In the genomic region with DNA sequence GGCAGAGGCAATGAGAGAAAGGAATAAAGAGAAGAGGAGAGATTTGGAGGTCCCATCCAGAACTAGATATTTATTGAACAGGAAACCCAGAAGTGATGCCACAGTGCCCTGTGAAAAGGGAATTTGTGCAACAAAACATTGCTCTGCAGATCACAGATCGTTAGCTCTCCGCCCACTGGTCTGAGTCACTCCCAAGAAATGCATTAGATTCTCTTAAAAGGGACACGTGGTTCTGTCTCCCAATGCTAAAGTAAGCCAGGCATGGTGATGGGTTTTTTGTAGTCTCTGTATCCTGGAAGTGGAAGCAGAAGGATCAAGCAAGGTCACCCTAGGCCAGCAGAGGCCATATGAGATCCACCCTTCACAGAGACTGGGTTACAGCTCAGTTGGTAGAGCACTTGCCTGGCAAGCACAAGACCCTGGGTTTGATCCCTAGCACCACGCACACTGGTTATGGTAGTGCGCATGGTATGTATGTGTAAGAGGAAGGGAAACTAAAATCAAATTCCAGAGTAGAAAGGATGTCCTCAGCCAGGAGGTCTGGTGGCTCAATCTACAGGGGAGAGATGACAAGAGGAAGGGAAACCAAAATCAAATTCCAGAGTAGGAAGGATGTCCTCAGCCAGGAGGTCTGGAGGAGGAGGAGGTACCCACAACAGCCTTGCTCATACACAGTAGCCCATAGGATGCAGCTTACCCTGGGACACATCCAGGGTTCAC, we compare ENCODE assay signal across 23 mouse cellular contexts.
DNase-seq lines count a peak whose midpoint lies in the region; ATAC-seq lines count a peak whose summit lies in the region.
"Had no signal": no experiment of that assay in that cellular context is flagged by ENCODE, and none has a peak within 500 bp of the region (broad histone marks: within the 10 kb centered on the region; RNA-seq: fewer than 3 reads in every experiment).

No protein-coding gene starts in this region.

- intact Hi-C loops in left cerebral cortex, postnatal 36 days (cut with DNase I) = no loop called here

- H3K36me3 ChIP-seq in hindbrain, embryonic 14.5 days (replicated peaks; ENCODE audit: control insufficient read depth, insufficient read depth) = no peaks in the 10 kb centered on the region
- H3K36me3 ChIP-seq: liver, embryonic 12.5 days; midbrain, embryonic 13.5 days had no signal

- no peaks in the 10 kb centered on the region for H3K4me1 ChIP-seq in hindbrain, embryonic 14.5 days (replicated peaks; ENCODE audit: control insufficient read depth, insufficient read depth, low read length)
- H3K4me1 ChIP-seq: embryonic facial prominence, embryonic 12.5 days; limb, embryonic 12.5 days; liver, embryonic 12.5 days; lung, embryonic 15.5 days; midbrain, embryonic 13.5 days had no signal

- ATAC-seq in hindbrain, embryonic 14.5 days (ENCODE audit: low FRiP score) = no peak
- ATAC-seq: forebrain, postnatal 0 days; liver, embryonic 12.5 days; midbrain, embryonic 13.5 days had no signal

- no peak overlapping the region for H3K27ac ChIP-seq in hindbrain, embryonic 14.5 days
- H3K27ac ChIP-seq: embryonic facial prominence, embryonic 12.5 days; limb, embryonic 12.5 days; liver, embryonic 12.5 days; lung, embryonic 15.5 days; midbrain, embryonic 13.5 days had no signal

- no peak overlapping the region for H3K9ac ChIP-seq in hindbrain, embryonic 14.5 days
- H3K9ac ChIP-seq: embryonic facial prominence, embryonic 12.5 days; forebrain, postnatal 0 days; limb, embryonic 12.5 days; liver, embryonic 12.5 days; lung, embryonic 15.5 days; midbrain, embryonic 13.5 days had no signal

- 0 out of 2 replicates have a peak, but pooled peaks cover 5% of the 10 kb centered on the region for H3K9me3 ChIP-seq in hindbrain, embryonic 14.5 days (ENCODE audit: control insufficient read depth, low read length)
- H3K9me3 ChIP-seq: embryonic facial prominence, embryonic 12.5 days; limb, embryonic 12.5 days; liver, embryonic 12.5 days; lung, embryonic 15.5 days; midbrain, embryonic 13.5 days had no signal

- no peaks in the 10 kb centered on the region for H3K27me3 ChIP-seq in hindbrain, embryonic 14.5 days (ENCODE audit: control insufficient read depth, insufficient read depth, low read length)
- H3K27me3 ChIP-seq: embryonic facial prominence, embryonic 12.5 days; limb, embryonic 12.5 days; liver, embryonic 12.5 days; lung, embryonic 15.5 days; midbrain, embryonic 13.5 days had no signal

- no peak overlapping the region for H3K4me2 ChIP-seq in hindbrain, embryonic 14.5 days (replicated peaks)
- H3K4me2 ChIP-seq: embryonic facial prominence, embryonic 12.5 days; heart, embryonic 11.5 days; limb, embryonic 12.5 days; liver, embryonic 12.5 days; lung, embryonic 15.5 days; midbrain, embryonic 13.5 days had no signal

- no peak overlapping the region for H3K4me3 ChIP-seq in hindbrain, embryonic 14.5 days (replicated peaks; ENCODE audit: low read length)
- H3K4me3 ChIP-seq: embryonic facial prominence, embryonic 12.5 days; gastrocnemius, adult 2 months; limb, embryonic 12.5 days; liver, embryonic 12.5 days; lung, embryonic 15.5 days; midbrain, embryonic 13.5 days had no signal

- 84% methylated on average over 5 of the region's 5 CpGs for WGBS in hindbrain, embryonic 14.5 days

- peak; percentile 37 for DNase-seq in adrenal gland, postnatal 14 days
- DNase-seq in adrenal gland, adult 18-20 months (ENCODE audit: low spot score in 2 of 2) = no peak
- DNase-seq in right cerebral cortex, adult 18-20 months = peak; percentile 67
- no peak for DNase-seq in right cerebral cortex, postnatal 25 days
- peak; percentile 88 for DNase-seq in brain, adult 2 months (ENCODE audit: low read depth, low spot score)
- peak; percentile 63 for DNase-seq in telencephalon, adult 2 months (ENCODE audit: low read depth, low spot score)
- DNase-seq in left cerebral cortex, postnatal 36 days (ENCODE audit: low spot score in 2 of 2) = no peak
- no peak for DNase-seq in hindbrain, embryonic 14.5 days (ENCODE audit: low spot score)
- DNase-seq: B cell, adult 2 months; cerebellum, postnatal 10 days; forebrain, postnatal 0 days; gastrocnemius, adult 2 months; heart, postnatal 10 days; kidney, adult 2 months; kidney, postnatal 25 days; layer of hippocampus, adult 9-11 months; thymus, postnatal 36 days had no signal

Comparison
In these comparisons a context has a peak if more than half of its experiments do, and no peak if none do; other contexts are left out.
1. DNase-seq: peak in adrenal gland, postnatal 14 days (single experiment), right cerebral cortex, adult 18-20 months (single experiment), brain, adult 2 months (single experiment) and telencephalon, adult 2 months (single experiment); none in adrenal gland, adult 18-20 months (0 of 2), right cerebral cortex, postnatal 25 days (single experiment), left cerebral cortex, postnatal 36 days (0 of 2) and hindbrain, embryonic 14.5 days (single experiment).